Mouse (Mus musculus): ENCODE data around the gene Ypel4.
A peak's percentile ranks its signal among the peaks of the same experiment; 100 is the strongest.

Gene Ypel4

DNA sequence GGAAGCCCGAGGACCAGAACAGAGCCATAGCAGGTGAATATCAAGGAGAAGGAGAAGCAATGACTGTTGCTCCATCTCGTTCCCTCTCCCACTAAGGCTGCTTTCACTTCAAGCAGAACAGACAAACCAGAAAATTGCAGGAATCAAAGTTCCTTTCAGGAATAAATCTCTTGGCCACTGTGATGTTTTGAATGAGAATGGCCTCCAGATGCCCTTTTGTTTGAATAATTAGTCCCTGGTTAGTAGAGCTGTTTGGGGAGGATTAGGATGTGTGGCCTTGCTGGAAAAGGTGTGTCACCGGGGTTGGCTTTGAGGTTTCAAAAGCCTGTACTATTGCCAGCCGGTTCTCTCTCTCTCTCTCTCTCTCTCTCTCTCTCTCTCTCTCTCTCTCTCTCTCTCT is 28.4 kb downstream of the Ypel4 start:
- no peak for DNase-seq

DNA sequence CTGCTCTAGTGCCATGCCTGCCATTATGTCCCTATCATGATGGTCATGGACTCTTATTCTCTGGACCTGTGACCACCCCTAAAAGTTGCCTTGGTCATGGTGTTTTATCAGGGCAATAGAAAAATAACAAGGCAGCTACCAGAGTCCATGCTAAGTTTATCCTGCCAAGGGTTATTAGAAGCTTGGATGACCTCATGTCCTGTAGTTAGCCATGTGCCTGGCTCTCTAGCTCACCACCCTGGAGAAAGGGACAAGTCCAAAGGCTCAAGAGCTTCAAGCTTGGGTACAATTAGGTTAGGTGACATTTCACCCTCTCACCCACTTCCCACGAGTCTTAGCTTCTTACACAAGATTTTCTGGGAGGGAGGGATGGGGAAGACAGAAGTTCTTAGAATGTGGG is 29.0 kb downstream of the Ypel4 start:
- peak; percentile 64 for DNase-seq

DNA sequence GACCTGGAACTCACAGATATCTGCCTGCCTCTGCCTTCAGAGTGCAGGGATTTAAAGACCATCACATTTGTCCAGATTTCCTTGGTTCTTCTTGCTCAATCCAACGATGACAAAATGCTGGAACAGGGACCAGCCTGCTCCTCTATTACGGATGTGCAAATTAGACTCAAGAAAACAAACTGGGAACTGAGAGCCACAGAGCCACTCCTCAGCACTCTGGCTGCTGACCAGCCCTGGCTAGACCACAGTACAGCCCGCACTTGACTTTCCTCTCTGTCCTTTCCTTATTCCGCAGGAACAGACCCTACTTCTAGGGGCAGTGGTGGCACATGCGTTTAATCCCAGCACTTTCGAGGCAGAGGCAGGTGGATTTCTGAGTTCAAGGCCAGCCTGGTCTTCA is 36.6 kb downstream of the Ypel4 start:
- DNase-seq = no peak

DNA sequence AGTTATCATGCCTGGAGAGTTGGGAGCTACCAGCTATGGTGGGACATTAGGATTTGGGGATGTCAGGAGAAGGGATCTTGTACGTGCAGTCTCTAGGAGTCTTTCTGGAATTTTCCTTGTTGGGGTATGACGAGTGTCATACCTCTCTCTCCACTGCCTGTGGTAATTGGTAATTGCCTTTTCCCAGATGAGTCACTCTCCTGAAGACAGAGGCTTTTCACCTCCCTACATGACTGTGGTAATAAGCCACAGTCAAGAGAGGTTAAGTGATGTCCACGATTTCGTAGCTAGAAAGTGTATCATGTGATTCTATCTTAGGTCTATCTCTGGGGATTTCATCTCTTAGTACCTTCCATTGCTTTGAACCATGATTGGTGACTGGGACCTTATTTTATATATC is 38.6 kb downstream of the Ypel4 start:
- no peak for DNase-seq

DNA sequence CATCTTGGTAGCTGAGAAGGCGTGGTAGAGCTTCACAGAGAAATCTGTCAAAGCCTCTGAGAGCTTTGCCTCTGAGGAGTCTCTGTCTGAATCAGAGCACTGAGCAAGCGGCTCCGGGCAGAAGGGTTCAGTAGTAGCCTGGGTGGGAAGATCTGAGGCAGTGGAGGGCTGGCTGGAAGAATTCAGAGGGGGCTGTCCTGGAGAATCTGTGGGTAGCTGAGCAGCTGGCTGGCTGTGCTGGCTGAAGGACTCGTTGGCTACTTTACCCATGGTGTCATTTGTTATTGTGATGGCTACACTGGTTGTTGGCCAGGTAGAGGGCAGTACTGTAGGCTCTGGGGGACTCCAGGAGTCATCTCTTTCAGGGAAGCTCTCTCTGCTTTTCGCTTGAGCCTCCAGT is 39.3 kb downstream of the Ypel4 start:
- no peak for DNase-seq

DNA sequence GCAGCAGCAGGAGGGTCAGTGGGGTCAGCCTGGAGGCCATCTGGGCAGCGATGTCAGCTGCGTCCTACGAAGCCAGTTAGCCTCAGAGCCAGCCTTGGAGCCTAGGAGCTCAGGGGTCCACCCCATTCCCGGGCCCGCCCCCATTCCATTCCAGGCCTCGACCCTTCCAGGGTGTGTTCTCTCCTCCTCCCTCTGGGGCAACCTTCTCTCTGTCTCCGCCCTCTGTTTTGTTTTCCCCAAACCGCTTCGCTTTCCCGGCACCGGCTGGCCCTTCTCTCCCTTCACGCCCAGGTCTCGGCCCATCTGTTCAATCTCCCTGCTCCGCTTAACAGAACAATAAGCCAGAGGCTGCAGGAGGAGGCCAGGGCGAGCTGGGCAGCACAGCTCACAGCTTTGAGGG is 40.9 kb downstream of the Ypel4 start:
- DNase-seq = peak; percentile 94

DNA sequence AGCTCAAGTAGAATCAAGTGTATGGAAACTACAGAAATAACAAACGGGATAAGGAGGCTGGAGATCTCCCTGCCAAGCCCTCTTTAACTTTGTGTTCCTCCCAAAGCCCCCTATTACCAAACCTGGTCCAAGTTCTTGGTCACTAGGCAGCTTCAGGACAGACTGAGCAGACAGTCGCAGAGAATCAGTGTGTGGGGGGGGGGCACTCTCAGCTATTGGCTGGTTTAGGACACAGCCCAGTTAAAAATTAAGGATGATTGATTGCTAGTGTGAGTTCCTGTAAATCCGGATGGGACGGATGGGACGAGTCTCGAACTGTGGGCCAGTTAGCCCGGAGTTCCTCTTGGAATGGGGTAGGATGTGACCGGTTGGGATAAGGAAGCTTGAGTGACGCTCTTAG is 41.4 kb downstream of the Ypel4 start, which contains the start of gene Serping1:
Gene Serping1 (minus strand): TSS at position 204 of the 400 bp plus-strand sequence.
- no peak for DNase-seq

DNA sequence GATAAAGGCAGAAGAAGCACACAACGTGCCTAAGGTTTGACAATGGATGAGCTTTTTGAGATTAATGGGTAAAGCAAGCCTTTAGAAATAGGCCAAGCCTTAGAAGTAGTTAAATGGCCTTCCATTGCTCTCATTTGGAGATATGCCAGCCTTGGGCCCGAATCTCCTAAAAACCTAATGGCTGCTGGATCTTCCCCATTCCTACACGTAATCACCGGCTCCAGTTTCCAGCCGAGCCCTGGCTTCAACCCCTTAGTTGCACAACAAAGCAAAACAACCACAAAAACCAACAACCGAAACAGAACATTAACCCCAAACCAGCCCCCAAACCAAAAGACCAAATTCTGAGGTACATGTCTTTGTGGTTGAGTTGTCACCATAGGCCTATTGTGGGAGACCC is 41.8 kb downstream of the Ypel4 start:
- no peak for DNase-seq

DNA sequence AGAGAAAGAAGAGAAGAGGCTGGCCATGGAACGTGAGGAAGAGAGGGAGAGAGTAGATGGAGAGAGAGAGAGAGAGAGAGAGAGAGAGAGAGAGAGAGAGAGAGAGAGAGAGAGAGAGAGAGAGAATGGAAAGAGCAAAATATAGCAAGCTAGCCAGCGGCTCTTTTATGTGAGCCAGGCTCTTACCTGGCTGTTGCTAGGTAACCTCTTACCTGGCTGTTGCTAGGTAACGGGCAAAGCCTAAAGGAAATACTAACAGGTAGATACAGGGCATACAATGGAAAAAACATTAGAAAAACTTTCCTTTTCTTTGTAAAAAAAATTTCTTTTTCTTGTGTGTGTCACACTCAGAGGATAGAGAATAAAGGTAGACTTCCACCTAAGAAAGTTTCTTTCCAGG is 43.8 kb downstream of the Ypel4 start:
- no peak for DNase-seq

DNA sequence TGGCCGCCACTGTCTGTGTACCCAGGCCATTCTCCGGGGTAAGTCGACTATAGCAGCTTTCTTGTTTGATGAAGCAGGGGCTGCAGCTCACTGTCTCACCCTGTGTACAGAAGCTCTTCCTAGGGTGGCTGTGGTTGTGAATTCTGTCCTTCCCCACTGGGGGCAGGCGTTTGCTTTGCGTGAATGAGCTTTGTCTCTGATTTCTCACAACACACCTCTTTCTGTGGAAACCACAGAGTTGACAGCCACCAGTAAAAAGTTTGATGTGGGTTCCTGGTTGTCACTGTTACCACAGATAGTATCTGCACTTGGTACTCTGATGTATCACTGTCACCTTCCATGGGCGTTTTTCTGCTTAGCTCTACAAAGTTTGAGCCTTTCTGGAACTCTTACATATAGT is 45.4 kb downstream of the Ypel4 start:
- peak; percentile 36 for DNase-seq

DNA sequence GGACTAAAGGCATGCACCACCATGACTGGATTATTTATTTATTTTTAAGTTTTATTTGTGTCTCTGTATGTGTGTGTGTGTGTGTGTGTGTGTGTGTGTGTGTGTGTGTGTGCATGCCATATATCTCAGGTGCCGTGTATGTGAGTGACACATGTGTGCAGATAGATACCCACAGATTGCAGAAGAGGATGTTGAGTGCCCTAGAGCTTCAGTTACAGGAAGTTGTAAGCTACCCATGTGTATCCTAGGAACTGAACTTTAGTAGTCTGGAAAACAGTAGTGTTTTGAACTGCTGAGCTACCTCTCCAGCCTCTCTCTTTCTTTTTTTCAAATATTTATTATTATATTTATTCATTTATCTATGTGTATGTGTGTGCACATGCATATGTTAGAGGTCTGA is 49.5 kb downstream of the Ypel4 start:
- no peak for DNase-seq

DNA sequence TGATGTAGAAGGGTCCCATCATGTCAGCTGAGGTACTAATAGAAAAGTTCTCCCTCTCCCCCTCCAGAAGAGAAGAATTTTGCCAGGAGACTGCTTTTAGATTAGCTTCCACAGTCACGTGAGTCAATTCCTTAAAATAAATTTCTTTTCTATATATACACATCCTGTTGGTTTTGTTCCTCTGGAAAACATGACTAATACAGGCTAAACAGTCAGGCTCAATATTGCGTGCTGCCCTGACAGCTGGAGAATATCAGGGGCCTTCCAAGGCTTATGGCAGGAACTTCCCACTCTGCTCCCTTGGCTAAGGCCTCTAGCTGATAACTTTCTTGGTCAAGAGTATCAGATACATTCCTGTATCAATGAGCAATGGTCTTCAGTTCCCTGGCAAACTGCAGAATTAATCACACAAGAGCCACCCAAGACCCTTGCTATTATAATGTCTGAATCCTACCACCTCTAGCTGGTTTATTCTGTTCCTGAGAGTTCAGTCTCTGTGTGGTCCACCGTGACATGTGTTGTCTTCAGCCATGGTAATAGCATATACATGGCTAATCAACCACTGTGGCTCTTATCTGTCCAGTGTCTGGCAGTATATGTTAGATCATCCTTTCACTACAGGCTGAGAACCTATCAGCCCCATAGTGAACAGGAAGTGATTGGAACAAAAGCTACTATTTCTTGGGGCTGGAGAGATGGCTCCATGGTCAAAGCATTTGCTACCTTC is 50.1 kb downstream of the Ypel4 start:
- DNase-seq = no peak
